Mouse (Mus musculus) cortical plate, adult 2 months (tissue): ENCODE results near the gene Ncapd3.

ENCODE experiments used
- CTCF ChIP-seq: fragments of 200-500 bp; IDR thresholded peaks from 2 replicates; pipeline ENCODE4 v1.5.1; 2011; ENCODE audit warnings: mild to moderate bottlenecking, control low read depth, low read length; ENCODE audit not compliant: insufficient read depth; ENCODE audit errors: extremely low read depth
- POLR2A ChIP-seq: fragments of 200-500 bp; IDR thresholded peaks from 2 replicates; pipeline ENCODE4 v1.6.1; 2011; ENCODE audit warnings: mild to moderate bottlenecking, low read length, control low read depth; ENCODE audit not compliant: insufficient read depth; ENCODE audit errors: extremely low read depth

- TF ChIP-seq CTCF (no peak), POLR2A (no peak)
These were observed 56.3 kb downstream of the Ncapd3 start for GRCm38 (mm10) chr9:27086256-27086655.
